Mouse (Mus musculus) lung, postnatal 0 days (tissue): Measurements from ENCODE around the gene Ston1. TPM values are rescaled to one million over a fixed set of nuclear protein-coding genes. Genes with fewer than 3 reads are reported as not detected.

ENCODE experiments used
- ATAC-seq: fragments of 200-750 bp; cut with Nextera tagmentation; 2 replicates; pipeline ENCODE4 v1.8.0; 2017; ENCODE audit warnings: moderate library complexity
- DNase-seq: peaks from one replicate; pipeline ENCODE4 v3.0.0-alpha.2; 2016; ENCODE audit warnings: low spot score
- H3K27ac ChIP-seq: fragments of 300-500 bp; sonication (generic); 2 replicates; pipeline ENCODE4 v1.5.1; 2014; ENCODE audit warnings: antibody characterized with exemption, mild to moderate bottlenecking, low read length, mixed read lengths
- H3K27me3 ChIP-seq: fragments of 300-500 bp; sonication (generic); replicated peaks from 2 replicates; pipeline ENCODE4 v1.6.1; 2014; ENCODE audit warnings: low read length, mixed read lengths; ENCODE audit not compliant: insufficient read depth
- H3K36me3 ChIP-seq: fragments of 300-500 bp; sonication (generic); 2 replicates; pipeline ENCODE4 v1.6.1; 2014; ENCODE audit warnings: low read length, mixed read lengths; ENCODE audit not compliant: insufficient read depth
- H3K4me1 ChIP-seq: fragments of 300-500 bp; sonication (generic); 2 replicates; pipeline ENCODE4 v1.6.1; 2014; ENCODE audit warnings: antibody characterized with exemption, low read depth, low read length, mixed read lengths; ENCODE audit not compliant: insufficient read depth
- H3K4me2 ChIP-seq: fragments of 300-500 bp; sonication (generic); replicated peaks from 2 replicates; pipeline ENCODE4 v1.6.1; 2014; ENCODE audit warnings: low read depth, mild to moderate bottlenecking, low read length, moderate library complexity, mixed read lengths
- H3K4me3 ChIP-seq: fragments of 300-500 bp; sonication (generic); 2 replicates; pipeline ENCODE4 v1.5.1; 2014; ENCODE audit warnings: low read depth, low read length
- H3K9ac ChIP-seq: fragments of 300-500 bp; sonication (generic); replicated peaks from 2 replicates; pipeline ENCODE4 v1.6.1; 2014; ENCODE audit warnings: low read depth, mild to moderate bottlenecking
- H3K9me3 ChIP-seq: fragments of 300-500 bp; sonication (generic); 2 replicates; pipeline ENCODE4 v1.6.1; 2016; ENCODE audit warnings: low read length, mixed read lengths
- CTCF ChIP-seq: IDR thresholded peaks from 2 replicates; pipeline ENCODE4 v1.5.1; 2016; ENCODE audit warnings: antibody characterized with exemption, mild to moderate bottlenecking
- EP300 ChIP-seq: IDR thresholded peaks from 2 replicates; pipeline ENCODE4 v1.6.1; 2016; ENCODE audit warnings: antibody characterized with exemption, mild to moderate bottlenecking, control low read depth
- WGBS: fragments of 180-500 bp; shearing (Covaris S2); extraction: QIAGEN DNeasy Blood & Tissue Kit; methylation state at CpG from one replicate; pipeline ENCODE4 v1.1.7; 2014; 5-methylcytosine and 5-hydroxymethylcytosine counted together
- polyA plus RNA-seq: library from polyadenylated mRNA; unstranded; fragments of >200 nt; fragmentation: Nextera tagmentation; extraction: Ambion mirVana; gene quantifications from 2 replicates; pipeline ENCODE4 v1.2.1, GENCODE M21; 2015

Gene Ston1
- polyA plus RNA-seq, 1 experiment from 2014 or later, result 6.9 TPM

DNA sequence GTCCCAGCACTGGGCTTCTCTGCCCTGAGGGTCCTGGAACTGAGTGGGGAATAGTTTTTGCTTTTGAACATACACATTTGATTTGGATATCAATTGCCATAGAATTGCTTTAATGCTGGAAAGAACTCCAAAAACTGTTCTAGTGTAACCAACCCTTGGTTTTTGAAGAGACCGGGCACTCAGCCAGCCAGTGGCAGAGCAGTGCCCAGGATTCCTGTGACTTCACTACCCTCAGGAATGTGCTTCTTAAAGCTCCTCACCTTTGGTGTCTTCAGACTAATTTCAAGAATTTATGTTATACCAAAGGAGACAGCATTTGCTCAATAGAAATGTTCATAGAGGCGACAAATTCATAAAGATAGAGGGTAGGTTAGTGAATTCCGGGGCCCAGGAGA is 33.1 kb downstream of the Ston1 start:
- peak; percentile 67 for DNase-seq
- Histone ChIP-seq H3K4me3 (no peak overlapping the region), H3K27me3 (no peaks in the 10 kb centered on the region), H3K4me2 (peak overlapping the region; percentile 29; the same call in 1 of the 2 replicates), H3K4me1 (peaks cover 46% of the 10 kb centered on the region), H3K9ac (no peak overlapping the region), H3K27ac (peak overlapping the region; percentile 97), H3K36me3 (no peaks in the 10 kb centered on the region; the same call in 1 of the 2 replicates), H3K9me3 (no peaks in the 10 kb centered on the region)
- 47% methylated on average over 3 of the region's 3 CpGs for WGBS
- TF ChIP-seq EP300 (peak; percentile 51; the same call in 1 of the 2 replicates), CTCF (no peak)
- no peak for ATAC-seq

DNA sequence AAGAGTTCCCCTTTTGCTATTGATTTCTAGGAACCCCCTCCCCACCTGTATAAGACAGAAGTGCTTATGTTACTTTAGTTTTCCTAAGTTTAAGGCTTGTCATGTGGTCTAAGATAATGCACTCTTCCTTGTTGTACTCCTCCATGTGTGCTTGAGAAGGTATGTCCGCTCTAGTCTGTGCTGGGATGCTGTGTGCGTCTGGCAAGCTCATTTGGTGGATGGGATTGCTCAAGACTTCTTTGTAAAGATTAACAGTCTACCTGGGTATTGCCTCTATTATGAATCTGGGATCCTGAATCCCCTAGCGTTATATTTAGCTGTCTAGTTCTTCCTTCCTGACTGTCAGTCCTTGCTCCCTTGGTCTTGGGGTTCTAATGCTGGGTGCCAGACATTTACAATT is 35.1 kb downstream of the Ston1 start:
- ATAC-seq (no peak), DNase-seq (no peak)
- Histone ChIP-seq H3K36me3 (peaks cover 9% of the 10 kb centered on the region), H3K9ac (no peak overlapping the region), H3K27me3 (no peaks in the 10 kb centered on the region), H3K4me1 (peaks cover 28% of the 10 kb centered on the region), H3K4me2 (no peak overlapping the region), H3K27ac (no peak overlapping the region), H3K4me3 (no peak overlapping the region), H3K9me3 (no peaks in the 10 kb centered on the region)
- TF ChIP-seq EP300 (no peak), CTCF (no peak)
- WGBS, result 63% methylated on average over 3 of the region's 3 CpGs

DNA sequence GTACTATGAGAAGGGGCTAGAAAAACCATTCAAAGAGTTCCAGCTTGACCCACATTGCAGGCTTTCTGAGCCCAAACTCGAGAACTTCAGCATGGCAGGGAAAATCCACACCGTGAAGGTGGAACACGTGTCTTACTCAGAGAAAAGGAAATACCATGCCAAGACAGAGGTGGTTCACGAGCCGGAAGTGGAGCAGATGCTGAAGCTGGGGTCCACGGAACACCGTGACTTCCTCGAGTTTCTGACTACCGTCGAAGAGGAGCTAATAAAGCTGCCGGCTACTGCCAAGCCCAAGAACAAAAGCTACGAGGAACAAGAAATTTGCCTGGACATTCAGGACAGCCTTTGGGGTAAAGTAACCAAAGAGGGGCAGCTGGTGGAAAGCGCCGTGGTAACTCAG is 38.6 kb downstream of the Ston1 start:
- WGBS, result 84% methylated on average over 14 of the region's 14 CpGs
- Histone ChIP-seq H3K4me1 (peaks cover 7% of the 10 kb centered on the region; the same call in 1 of the 2 replicates), H3K4me2 (no peak overlapping the region), H3K9ac (no peak overlapping the region), H3K36me3 (peaks cover 9% of the 10 kb centered on the region), H3K27ac (no peak overlapping the region), H3K4me3 (no peak overlapping the region), H3K9me3 (no peaks in the 10 kb centered on the region), H3K27me3 (no peaks in the 10 kb centered on the region)
- no peak for ATAC-seq
- no peak for DNase-seq
- no peak for TF ChIP-seq CTCF
- TF ChIP-seq EP300, result no peak

DNA sequence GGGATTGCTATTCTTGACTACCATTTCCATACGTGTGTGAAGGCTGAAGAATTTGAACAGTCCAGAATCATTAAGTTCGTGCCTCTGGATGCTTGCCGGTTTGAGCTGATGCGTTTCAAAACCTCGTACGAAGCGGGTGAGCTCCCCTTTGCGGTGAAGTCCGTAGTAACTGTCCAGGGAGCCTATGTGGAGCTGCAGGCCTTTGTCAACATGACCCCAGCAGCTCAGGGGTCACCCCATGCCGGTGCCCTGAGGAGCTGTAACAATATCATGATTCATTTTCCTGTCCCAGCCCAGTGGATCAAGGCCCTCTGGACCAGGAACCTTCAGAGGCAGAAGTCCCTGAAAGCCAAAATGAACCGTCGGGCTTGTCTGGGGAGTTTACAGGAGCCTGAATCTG is 39.1 kb downstream of the Ston1 start:
- H3K4me3 ChIP-seq, result no peak overlapping the region
- no peak for DNase-seq
- no peak overlapping the region for H3K27ac ChIP-seq
- ATAC-seq, result no peak
- WGBS, result 48% methylated on average over 12 of the region's 12 CpGs
- H3K4me2 ChIP-seq, result no peak overlapping the region
- peaks cover 6% of the 10 kb centered on the region; the same call in 1 of the 2 replicates for H3K4me1 ChIP-seq
- no peak overlapping the region for H3K9ac ChIP-seq
- H3K36me3 ChIP-seq, result peaks cover 9% of the 10 kb centered on the region
- no peaks in the 10 kb centered on the region for H3K9me3 ChIP-seq
- no peaks in the 10 kb centered on the region for H3K27me3 ChIP-seq
- peak; percentile 36; the same call in 1 of the 2 replicates for TF ChIP-seq CTCF
- no peak for TF ChIP-seq EP300

DNA sequence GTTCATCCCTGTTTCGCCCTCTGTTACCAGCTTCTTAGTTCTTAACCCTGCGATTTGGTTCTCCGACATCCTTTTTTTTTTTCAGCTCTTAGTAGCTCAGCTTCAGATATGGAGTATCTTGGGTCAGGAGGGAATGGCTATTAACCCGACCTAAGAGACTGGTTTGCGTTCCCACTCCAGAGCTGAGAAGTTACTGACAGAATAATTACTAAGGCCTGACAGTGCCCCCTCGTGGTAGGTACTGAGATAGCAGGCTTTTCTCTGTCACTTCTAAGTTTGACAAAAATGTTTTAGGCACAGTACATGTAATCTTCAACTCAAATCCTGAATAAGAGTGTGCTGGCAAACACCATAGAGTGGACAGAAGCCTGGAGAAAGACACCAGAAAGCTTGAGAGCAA is 43.5 kb downstream of the Ston1 start:
- H3K36me3 ChIP-seq, result peaks cover 8% of the 10 kb centered on the region; the same call in 1 of the 2 replicates
- peak; percentile 65 for ATAC-seq
- peak; percentile 92 for DNase-seq

DNA sequence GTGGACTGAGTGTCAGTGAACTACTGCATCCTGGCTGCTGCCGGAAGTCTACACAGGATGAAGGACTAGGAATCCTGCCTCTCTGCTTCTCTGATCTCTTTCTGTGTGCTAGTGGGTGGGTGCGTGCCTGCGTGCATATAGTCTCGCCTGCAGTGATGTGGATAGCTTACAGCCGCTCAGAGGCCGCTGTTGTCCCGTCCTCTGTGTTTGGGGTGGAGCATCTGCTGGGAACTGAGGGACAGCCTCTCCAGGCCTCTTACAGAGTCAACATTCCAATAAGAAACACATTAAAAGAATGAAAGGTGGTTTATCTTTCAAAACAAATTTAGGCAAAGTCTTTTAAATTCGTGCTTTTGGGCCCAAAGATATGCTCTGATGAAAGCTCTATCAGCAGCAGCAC is 44.4 kb downstream of the Ston1 start:
- no peak for TF ChIP-seq EP300
- no peak for TF ChIP-seq CTCF
- DNase-seq, result no peak
- 89% methylated on average over 8 of the region's 8 CpGs for WGBS
- no peaks in the 10 kb centered on the region for H3K27me3 ChIP-seq
- H3K9ac ChIP-seq, result no peak overlapping the region
- H3K4me2 ChIP-seq, result no peak overlapping the region
- no peaks in the 10 kb centered on the region for H3K4me1 ChIP-seq
- no peaks in the 10 kb centered on the region for H3K9me3 ChIP-seq
- 0 out of 2 replicates have a peak, but pooled peaks cover 5% of the 10 kb centered on the region for H3K36me3 ChIP-seq
- H3K27ac ChIP-seq, result no peak overlapping the region
- ATAC-seq, result no peak
- no peak overlapping the region for H3K4me3 ChIP-seq

More for the DNA sequence above, 43.5 kb downstream of the Ston1 start:
- Histone ChIP-seq H3K27ac (no peak overlapping the region), H3K4me1 (no peaks in the 10 kb centered on the region), H3K4me2 (no peak overlapping the region), H3K9me3 (no peaks in the 10 kb centered on the region), H3K4me3 (no peak overlapping the region), H3K27me3 (no peaks in the 10 kb centered on the region), H3K9ac (no peak overlapping the region)
- no peak; the same call in none of the 2 replicates for TF ChIP-seq EP300
- peak; percentile 90 for TF ChIP-seq CTCF
- 22% methylated on average over 6 of the region's 6 CpGs for WGBS

DNA sequence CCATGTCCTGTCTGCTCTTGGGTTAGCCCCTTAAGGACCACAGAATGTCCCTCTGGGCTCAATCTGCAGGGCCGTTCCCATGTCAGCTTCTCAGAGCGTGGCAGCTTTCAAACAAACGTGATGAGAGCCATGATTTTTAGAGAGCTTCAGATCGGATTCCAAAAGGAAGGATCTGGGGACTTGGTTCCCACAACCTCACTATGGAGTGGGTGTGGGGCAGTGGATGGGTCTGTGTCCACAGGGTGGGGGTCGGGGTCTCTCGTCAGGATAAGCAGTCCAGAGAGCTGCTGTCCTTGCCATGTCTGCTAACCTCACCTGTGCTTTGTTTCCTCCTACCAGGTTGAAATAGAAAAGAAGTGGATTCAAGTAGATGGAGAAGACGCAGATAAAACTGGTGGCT is 47.4 kb downstream of the Ston1 start:
- no peaks in the 10 kb centered on the region for H3K4me1 ChIP-seq
- no peak for TF ChIP-seq CTCF
- no peak overlapping the region for H3K4me3 ChIP-seq
- no peaks in the 10 kb centered on the region for H3K9me3 ChIP-seq
- H3K36me3 ChIP-seq, result peaks cover 10% of the 10 kb centered on the region; the same call in 1 of the 2 replicates
- H3K27me3 ChIP-seq, result no peaks in the 10 kb centered on the region
- ATAC-seq (no peak), DNase-seq (no peak)
- no peak overlapping the region for H3K4me2 ChIP-seq
- no peak overlapping the region for H3K27ac ChIP-seq
- H3K9ac ChIP-seq, result no peak overlapping the region
- WGBS, result 85% methylated on average over 7 of the region's 7 CpGs
